Mouse (Mus musculus) stomach, postnatal 0 days (tissue): ENCODE data around the gene Psmd13. TPM values are rescaled to one million over a fixed set of nuclear protein-coding genes. Genes with fewer than 3 reads are reported as not detected.

Experiments used
- ATAC-seq: fragments of 200-750 bp; cut with Nextera tagmentation; 2 replicates; pipeline ENCODE4 v1.8.0; 2017; ENCODE audit not compliant: low FRiP score, low TSS enrichment
- DNase-seq: peaks from one replicate; pipeline ENCODE4 v3.0.0-alpha.2; 2016; ENCODE audit warnings: low spot score
- H3K27ac ChIP-seq: fragments of 300-500 bp; sonication (generic); replicated peaks from 2 replicates; pipeline ENCODE4 v1.5.1; 2014; ENCODE audit warnings: mild to moderate bottlenecking, control low read depth
- H3K27me3 ChIP-seq: fragments of 300-500 bp; sonication (generic); 2 replicates; pipeline ENCODE4 v1.6.1; 2014; ENCODE audit warnings: low read length; ENCODE audit not compliant: control insufficient read depth, insufficient read depth
- H3K36me3 ChIP-seq: fragments of 300-500 bp; sonication (generic); 2 replicates; pipeline ENCODE4 v1.6.1; 2014; ENCODE audit warnings: low read length, mixed read lengths; ENCODE audit not compliant: control insufficient read depth, insufficient read depth
- H3K4me1 ChIP-seq: fragments of 300-500 bp; sonication (generic); replicated peaks from 2 replicates; pipeline ENCODE4 v1.6.1; 2014; ENCODE audit warnings: antibody characterized with exemption; ENCODE audit not compliant: control insufficient read depth, insufficient read depth
- H3K4me2 ChIP-seq: fragments of 300-500 bp; sonication (generic); replicated peaks from 2 replicates; pipeline ENCODE4 v1.6.1; 2014; ENCODE audit warnings: low read depth, mild to moderate bottlenecking, control low read depth, moderate library complexity
- H3K4me3 ChIP-seq: fragments of 300-500 bp; sonication (generic); 2 replicates; pipeline ENCODE4 v1.5.1; 2014; ENCODE audit warnings: low read depth, low read length, control low read depth
- H3K9ac ChIP-seq: fragments of 300-500 bp; sonication (generic); 2 replicates; pipeline ENCODE4 v1.6.1; 2014; ENCODE audit warnings: mild to moderate bottlenecking, low read length, control low read depth, mixed read lengths
- H3K9me3 ChIP-seq: fragments of 300-500 bp; sonication (generic); 2 replicates; pipeline ENCODE4 v1.6.1; 2016; ENCODE audit warnings: low read length; ENCODE audit not compliant: control insufficient read depth
- CTCF ChIP-seq: IDR thresholded peaks from 2 replicates; pipeline ENCODE4 v1.5.1; 2016; ENCODE audit warnings: antibody characterized with exemption, low read depth, mild to moderate bottlenecking, moderate library complexity
- EP300 ChIP-seq: optimal IDR thresholded peaks from 2 replicates; pipeline ENCODE3; 2016; ENCODE audit warnings: antibody characterized with exemption
- WGBS: fragments of 180-500 bp; shearing (Covaris S2); extraction: QIAGEN DNeasy Blood & Tissue Kit; methylation state at CpG from one replicate; pipeline ENCODE4 v1.1.7; 2014; 5-methylcytosine and 5-hydroxymethylcytosine counted together
- polyA plus RNA-seq: library from polyadenylated mRNA; unstranded; fragments of >200 nt; fragmentation: Nextera tagmentation; extraction: Ambion mirVana; gene quantifications from 2 replicates; pipeline ENCODE4 v1.2.1, GENCODE M21; 2015

Psmd13 gene
- polyA plus RNA-seq, 1 experiment from 2014 or later, result 160 TPM

- TF ChIP-seq CTCF (no peak), EP300 (no peak)
- WGBS, result 29% methylated on average over 30 of the region's 30 CpGs
- H3K4me1 ChIP-seq, result 0 out of 2 replicates have a peak, but pooled peaks cover 2% of the 10 kb centered on the region
- H3K4me2 ChIP-seq, result peak overlapping the region; percentile 59
- no peaks in the 10 kb centered on the region for H3K36me3 ChIP-seq
- H3K9me3 ChIP-seq, result no peaks in the 10 kb centered on the region
- H3K4me3 ChIP-seq, result peak overlapping the region; percentile 39
- DNase-seq (no peak), ATAC-seq (no peak)
- 0 out of 2 replicates have a peak overlapping the region, but pooled peaks have one; percentile 18 for H3K9ac ChIP-seq
- H3K27ac ChIP-seq, result no peak overlapping the region
- peaks cover 12% of the 10 kb centered on the region; the same call in 1 of the 2 replicates for H3K27me3 ChIP-seq
Observed at GRCm38 (mm10) chr7:140923070-140923775, 41.5 kb downstream of the Psmd13 start.

GRCm38 (mm10) chr7:140927181-140927580 is 45.4 kb downstream of the Psmd13 start:
- 0 out of 2 replicates have a peak, but pooled peaks cover 2% of the 10 kb centered on the region for H3K4me1 ChIP-seq
- no peaks in the 10 kb centered on the region for H3K36me3 ChIP-seq
- H3K4me2 ChIP-seq, result no peak overlapping the region
- 0 out of 2 replicates have a peak, but pooled peaks cover 7% of the 10 kb centered on the region for H3K27me3 ChIP-seq
- H3K9ac ChIP-seq, result no peak overlapping the region
- H3K4me3 ChIP-seq, result no peak overlapping the region
- ATAC-seq, result no peak
- TF ChIP-seq EP300, result no peak
- TF ChIP-seq CTCF, result no peak
- 81% methylated on average over 6 of the region's 6 CpGs for WGBS
- H3K27ac ChIP-seq, result no peak overlapping the region
- DNase-seq, result no peak
- no peaks in the 10 kb centered on the region for H3K9me3 ChIP-seq

- Histone ChIP-seq H3K9me3 (no peaks in the 10 kb centered on the region), H3K27me3 (no peaks in the 10 kb centered on the region), H3K4me3 (no peak overlapping the region), H3K4me1 (peaks cover 4% of the 10 kb centered on the region), H3K9ac (no peak overlapping the region), H3K27ac (no peak overlapping the region; the same call in 1 of the 2 replicates), H3K4me2 (no peak overlapping the region), H3K36me3 (no peaks in the 10 kb centered on the region)
- 51% methylated on average over 3 of the region's 3 CpGs for WGBS
- ATAC-seq, result no peak
- no peak for DNase-seq
- TF ChIP-seq EP300 (no peak), CTCF (peak; percentile 61)
Observed at GRCm38 (mm10) chr7:140938436-140938835, 56.7 kb downstream of the Psmd13 start.

- 43% methylated on average over 2 of the region's 2 CpGs for WGBS
- no peaks in the 10 kb centered on the region for H3K27me3 ChIP-seq
- no peak overlapping the region for H3K4me3 ChIP-seq
- H3K27ac ChIP-seq, result no peak overlapping the region; the same call in 1 of the 2 replicates
- no peak overlapping the region for H3K4me2 ChIP-seq
- DNase-seq (no peak), ATAC-seq (no peak)
- H3K36me3 ChIP-seq, result no peaks in the 10 kb centered on the region
- H3K4me1 ChIP-seq, result peaks cover 5% of the 10 kb centered on the region
- no peak overlapping the region for H3K9ac ChIP-seq
- no peak for TF ChIP-seq CTCF
- no peak for TF ChIP-seq EP300
- H3K9me3 ChIP-seq, result no peaks in the 10 kb centered on the region
Observed at GRCm38 (mm10) chr7:140938896-140939295, 57.1 kb downstream of the Psmd13 start.

DNA sequence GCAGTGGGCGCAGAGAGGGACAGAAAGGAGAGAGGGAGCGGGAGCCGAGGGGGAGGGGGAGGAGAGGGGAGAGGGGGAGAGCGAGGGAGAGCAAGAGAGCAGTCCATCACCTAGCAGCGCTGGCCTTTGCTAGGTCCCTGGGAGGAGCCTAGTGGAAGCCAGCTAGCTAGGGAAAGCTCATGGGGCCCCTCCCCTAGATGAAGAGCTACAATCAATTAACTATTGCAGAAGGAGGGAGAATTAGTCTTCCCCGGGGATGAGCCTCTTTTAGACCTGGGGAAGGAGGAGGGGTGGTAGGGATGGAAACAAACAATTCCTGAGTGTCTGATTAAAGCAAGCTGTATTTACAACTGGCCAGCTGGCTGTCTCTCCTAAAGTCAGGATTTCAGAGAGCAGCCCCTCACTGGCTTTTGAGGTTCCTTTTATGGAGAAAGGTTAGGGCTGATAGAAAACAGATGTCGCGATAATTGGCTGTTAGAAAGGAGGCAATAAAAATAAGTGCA is 58.0 kb downstream of the Psmd13 start:
- 0 out of 2 replicates have a peak overlapping the region, but pooled peaks have one; percentile 1 for H3K4me2 ChIP-seq
- no peaks in the 10 kb centered on the region for H3K27me3 ChIP-seq
- no peak overlapping the region for H3K9ac ChIP-seq
- WGBS, result 18% methylated on average over 7 of the region's 8 CpGs
- no peaks in the 10 kb centered on the region for H3K9me3 ChIP-seq
- H3K36me3 ChIP-seq, result peaks cover 5% of the 10 kb centered on the region; the same call in 1 of the 2 replicates
- TF ChIP-seq EP300 (no peak), CTCF (no peak)
- no peak overlapping the region for H3K4me3 ChIP-seq
- H3K4me1 ChIP-seq, result peaks cover 5% of the 10 kb centered on the region
- DNase-seq, result no peak
- H3K27ac ChIP-seq, result peak overlapping the region; percentile 74
- ATAC-seq, result peak; percentile 47; the same call in 1 of the 2 replicates
